Mouse (Mus musculus) forebrain, embryonic 11.5 days (tissue): Measurements from ENCODE around the gene Rabepk. TPM values are rescaled to one million over a fixed set of nuclear protein-coding genes. Genes with fewer than 3 reads are reported as not detected.
A peak's percentile ranks its signal among the peaks of the same experiment; 100 is the strongest.
"Not testable (repeated sequence)": the region's sequence is repeated elsewhere in the genome, so short reads cannot be mapped to it uniquely, and the experiment has no call there.

Experiments used
- ATAC-seq: fragments of 200-750 bp; cut with Nextera tagmentation; replicated peaks from 2 replicates; pipeline ENCODE4 v1.8.0; 2017; ENCODE audit warnings: moderate TSS enrichment; ENCODE audit not compliant: low FRiP score
- DNase-seq: peaks from one replicate; pipeline ENCODE4 v3.0.0-alpha.2; 2017; ENCODE audit warnings: low spot score
- H3K27ac ChIP-seq: fragments of 300-500 bp; sonication (generic); 2 replicates; pipeline ENCODE4 v1.5.1; 2014; ENCODE audit warnings: low read depth, low read length
- H3K27me3 ChIP-seq: fragments of 300-500 bp; sonication (generic); 2 replicates; pipeline ENCODE4 v1.6.1; 2014; ENCODE audit warnings: mild to moderate bottlenecking, low read length, mixed read lengths; ENCODE audit not compliant: control insufficient read depth, insufficient read depth
- H3K36me3 ChIP-seq: fragments of 300-500 bp; sonication (generic); 2 replicates; pipeline ENCODE4 v1.6.1; 2014; ENCODE audit warnings: mild to moderate bottlenecking, low read length, moderate library complexity, mixed read lengths; ENCODE audit not compliant: control insufficient read depth, insufficient read depth
- H3K4me1 ChIP-seq: fragments of 300-500 bp; sonication (generic); replicated peaks from 2 replicates; pipeline ENCODE4 v1.6.1; 2014; ENCODE audit warnings: low read length, mixed read lengths; ENCODE audit not compliant: control insufficient read depth, insufficient read depth
- H3K4me2 ChIP-seq: fragments of 300-500 bp; sonication (generic); 2 replicates; pipeline ENCODE4 v1.6.1; 2014; ENCODE audit warnings: low read depth, mild to moderate bottlenecking, low read length, moderate library complexity, mixed read lengths; ENCODE audit not compliant: severe bottlenecking
- H3K4me3 ChIP-seq: fragments of 300-500 bp; sonication (generic); 2 replicates; pipeline ENCODE4 v1.5.1; 2014; ENCODE audit warnings: low read depth, low read length
- H3K9ac ChIP-seq: fragments of 300-500 bp; sonication (generic); 2 replicates; pipeline ENCODE4 v1.6.1; 2014; ENCODE audit warnings: low read length
- H3K9me3 ChIP-seq: fragments of 300-500 bp; sonication (generic); 2 replicates; pipeline ENCODE4 v1.6.1; 2016; ENCODE audit warnings: low read length, mixed read lengths; ENCODE audit not compliant: control insufficient read depth
- WGBS: fragments of 180-500 bp; shearing (Covaris S2); extraction: QIAGEN DNeasy Blood & Tissue Kit; methylation state at CpG from one replicate; pipeline ENCODE4 v1.1.7; 2014; 5-methylcytosine and 5-hydroxymethylcytosine counted together
- polyA plus RNA-seq: library from polyadenylated mRNA; unstranded; fragments of >200 nt; fragmentation: Nextera tagmentation; extraction: Ambion mirVana; gene quantifications from 2 replicates; pipeline ENCODE4 v1.2.1, GENCODE M21; 2014

The Rabepk gene
- 29.9 and 33.7 TPM in 2 replicates for polyA plus RNA-seq

DNA sequence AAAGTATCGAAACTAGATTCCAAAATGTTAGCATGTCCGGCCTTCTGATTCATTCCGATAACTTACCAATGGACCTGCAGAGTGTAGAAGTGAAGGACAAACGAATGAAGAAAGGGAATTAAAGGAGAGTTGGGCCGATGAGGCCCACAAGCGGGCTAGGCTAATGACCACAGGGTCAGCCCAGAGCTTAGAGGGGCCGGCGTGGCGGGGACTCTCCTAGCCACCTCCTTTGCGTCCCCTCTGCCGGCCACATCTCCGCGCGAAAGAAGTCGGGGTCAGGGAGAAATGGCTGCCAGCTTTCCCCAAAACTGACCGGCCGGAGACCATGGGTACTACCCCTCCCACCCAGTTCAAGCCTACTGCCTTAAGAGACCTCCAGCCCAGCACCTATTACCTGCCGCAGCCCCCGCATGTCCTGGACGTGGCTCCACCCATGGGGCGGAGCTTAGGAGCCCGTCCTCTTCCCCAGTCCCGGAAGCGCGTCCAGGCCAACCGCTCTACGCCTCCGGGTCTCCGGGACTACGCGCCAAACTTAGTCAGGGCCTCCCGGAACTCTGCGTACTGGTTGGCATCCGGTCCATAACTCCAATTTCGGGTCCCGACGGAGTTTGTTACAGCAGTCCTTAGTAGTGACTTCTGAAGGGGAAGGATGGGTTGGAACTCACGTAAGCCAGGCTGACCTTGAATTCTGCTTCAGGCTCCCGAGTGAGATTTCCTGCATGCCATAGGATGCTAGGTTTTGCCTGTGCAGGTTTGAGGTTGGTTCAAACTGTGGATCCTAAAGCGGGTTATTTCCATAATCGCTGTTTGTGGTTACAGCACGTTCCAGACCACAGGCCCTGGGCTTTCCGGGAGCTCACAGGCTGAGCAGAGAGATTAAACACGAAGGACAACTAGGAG is at the start of gene Rabepk:
Rabepk (minus strand) TSS at position 556 of the 900 bp plus-strand sequence.
- no peaks in the 10 kb centered on the region for H3K27me3 ChIP-seq
- H3K36me3 ChIP-seq: no peaks in the 10 kb centered on the region; the same call in 1 of the 2 replicates
- no peaks in the 10 kb centered on the region for H3K9me3 ChIP-seq
- peaks cover 6% of the 10 kb centered on the region; the same call in 1 of the 2 replicates for H3K4me1 ChIP-seq
- H3K27ac ChIP-seq: 0 out of 2 replicates have a peak within 1 kb of the TSS, but pooled peaks have one; percentile 4
- peak within 1 kb of the TSS; percentile 73 for H3K4me2 ChIP-seq
- DNase-seq (peak; percentile 86), ATAC-seq (peak; percentile 70)
- H3K4me3 ChIP-seq: peak within 1 kb of the TSS; percentile 62
- 5% methylated on average over 44 of the region's 44 CpGs for WGBS
- H3K9ac ChIP-seq: peak within 1 kb of the TSS; percentile 63

DNA sequence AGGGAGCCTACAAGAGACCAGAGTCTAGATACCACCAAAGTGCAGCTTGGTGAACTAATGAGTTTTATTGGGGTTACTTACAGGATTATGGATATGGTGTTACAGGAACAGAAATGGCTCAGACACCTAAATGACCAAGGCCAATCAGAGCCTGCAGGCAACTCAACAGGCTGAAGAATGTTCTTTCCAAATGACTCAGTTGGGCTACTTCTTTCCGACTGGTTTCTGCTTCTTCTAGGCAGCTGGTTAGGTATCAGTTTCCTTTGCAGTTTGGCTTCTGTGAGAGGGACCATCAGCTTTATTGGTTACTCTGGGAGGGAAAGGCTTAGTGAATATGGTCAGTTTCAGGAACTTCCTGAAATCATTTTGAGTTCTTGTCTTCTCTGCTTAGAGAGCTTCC is 48.0 kb upstream of the Rabepk start:
- Histone ChIP-seq H3K9me3 (no peaks in the 10 kb centered on the region), H3K27ac (no peak overlapping the region), H3K27me3 (no peaks in the 10 kb centered on the region), H3K36me3 (peaks cover 3% of the 10 kb centered on the region; the same call in 1 of the 2 replicates), H3K4me3 (no peak overlapping the region), H3K9ac (no peak overlapping the region), H3K4me1 (no peaks in the 10 kb centered on the region), H3K4me2 (no peak overlapping the region)
- ATAC-seq (no peak), DNase-seq (no peak)
- 94% methylated on average over 1 of the region's 1 CpGs for WGBS

DNA sequence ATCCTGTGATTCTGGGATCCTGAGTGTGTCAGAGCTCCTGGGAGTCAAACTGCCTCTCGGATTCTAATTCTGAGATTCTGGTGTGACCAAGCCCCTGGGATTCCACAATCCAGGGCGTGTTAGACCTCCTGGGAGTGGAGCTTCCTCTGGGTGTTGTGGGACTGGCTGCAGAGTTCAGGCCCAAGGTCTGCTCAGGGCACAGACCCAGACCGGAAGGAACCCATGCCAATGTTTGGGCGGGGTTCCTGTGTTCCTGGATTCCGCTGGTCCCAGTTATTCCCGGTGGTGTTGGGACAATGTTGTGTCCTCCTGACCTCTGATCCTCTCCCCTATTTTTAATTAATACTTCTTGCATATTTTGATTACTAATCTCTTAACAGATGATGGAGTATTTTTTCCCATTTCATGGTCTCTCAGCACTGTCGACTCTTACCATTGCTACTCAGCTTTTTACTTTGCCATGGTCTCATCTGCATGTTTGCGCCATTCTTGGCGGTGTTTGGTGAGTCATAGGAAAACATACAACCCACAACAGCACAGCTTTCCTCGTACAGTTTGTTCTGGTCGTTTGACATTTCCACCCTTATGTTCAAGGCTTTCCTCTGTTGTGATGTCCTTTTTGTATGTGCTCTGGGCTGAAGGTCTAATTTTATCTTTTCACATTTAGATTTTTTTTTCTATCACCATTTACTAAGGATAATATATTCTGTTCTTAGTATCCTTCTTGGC is 43.7 kb upstream of the Rabepk start:
- ATAC-seq (no peak), DNase-seq (no peak)
- Histone ChIP-seq H3K36me3 (no peaks in the 10 kb centered on the region), H3K4me2 (no peak overlapping the region), H3K4me1 (no peaks in the 10 kb centered on the region), H3K27me3 (no peaks in the 10 kb centered on the region), H3K27ac (no peak overlapping the region), H3K4me3 (no peak overlapping the region), H3K9ac (no peak overlapping the region), H3K9me3 (no peaks in the 10 kb centered on the region)
- WGBS: 87% methylated on average over 11 of the region's 11 CpGs

DNA sequence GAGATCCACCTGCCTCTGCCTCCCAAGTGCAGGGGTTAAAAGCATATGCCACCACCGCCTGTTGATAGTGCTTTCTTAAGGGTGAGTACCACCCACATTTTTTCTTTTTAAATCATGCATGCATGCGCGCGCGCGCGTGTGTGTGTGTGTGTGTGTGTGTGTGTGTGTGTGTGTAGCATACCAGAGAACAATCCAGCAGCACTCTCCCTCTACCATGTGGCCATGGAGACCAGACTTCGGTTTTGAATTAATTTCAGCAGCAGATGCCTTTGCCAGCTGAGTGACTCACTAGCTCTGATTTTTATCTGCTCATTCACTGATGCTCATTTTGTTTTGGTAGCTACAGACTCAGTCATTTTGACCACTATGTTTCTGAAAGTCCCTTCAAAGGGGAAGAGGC is 42.0 kb upstream of the Rabepk start:
- Histone ChIP-seq H3K27me3 (no peaks in the 10 kb centered on the region), H3K9ac (no peak overlapping the region), H3K36me3 (no peaks in the 10 kb centered on the region), H3K4me3 (no peak overlapping the region), H3K4me2 (no peak overlapping the region), H3K9me3 (no peaks in the 10 kb centered on the region), H3K4me1 (no peaks in the 10 kb centered on the region), H3K27ac (no peak overlapping the region)
- WGBS: 89% methylated on average over 8 of the region's 8 CpGs
- ATAC-seq: no peak
- no peak for DNase-seq

DNA sequence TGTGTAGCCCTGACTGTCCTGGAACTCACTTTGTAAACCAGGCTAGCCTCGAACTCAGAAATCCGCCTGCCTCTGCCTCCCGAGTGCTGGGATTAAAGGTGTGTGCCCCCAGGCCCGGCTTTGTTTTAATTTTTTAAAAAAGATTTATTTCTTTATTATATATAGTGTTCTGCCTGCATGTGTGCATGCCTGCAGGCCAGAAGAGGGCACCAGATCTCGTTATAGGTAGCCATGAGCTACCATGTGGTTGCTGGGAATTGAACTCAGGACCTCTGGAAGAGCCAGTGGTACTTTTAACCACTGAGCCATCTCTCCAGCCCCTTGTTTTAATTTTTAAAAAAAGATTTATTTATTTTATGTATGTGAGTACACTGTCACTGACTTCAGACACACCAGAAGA is 40.4 kb upstream of the Rabepk start:
- H3K4me1 ChIP-seq, H3K36me3 ChIP-seq, H3K9me3 ChIP-seq, H3K27me3 ChIP-seq, H3K9ac ChIP-seq, ATAC-seq, H3K4me3 ChIP-seq, DNase-seq, H3K27ac ChIP-seq, H3K4me2 ChIP-seq: not testable (repeated sequence)
- 86% methylated on average over 5 of the region's 5 CpGs for WGBS

DNA sequence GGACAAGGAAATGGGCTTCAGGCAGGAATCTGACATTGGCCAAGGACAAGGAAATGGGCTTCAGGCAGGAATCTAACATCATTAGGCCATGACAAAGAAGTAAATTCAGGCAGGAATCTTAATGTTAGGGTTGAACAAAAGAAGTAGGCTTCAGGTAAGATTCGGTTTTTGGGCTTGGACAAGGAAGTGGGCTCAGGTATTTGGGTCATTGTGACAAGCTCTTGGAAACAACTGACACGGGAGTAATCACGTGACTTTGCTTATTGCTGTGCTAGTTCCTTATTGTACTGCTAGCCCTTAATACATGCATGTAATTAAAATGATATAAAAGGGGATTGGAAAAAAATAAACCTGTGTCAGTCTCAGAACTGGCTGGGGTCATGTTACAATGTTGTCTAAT is 36.0 kb upstream of the Rabepk start:
- DNase-seq (no peak), ATAC-seq (no peak)
- 79% methylated on average over 3 of the region's 3 CpGs for WGBS
- Histone ChIP-seq H3K4me3 (no peak overlapping the region), H3K4me1 (no peaks in the 10 kb centered on the region), H3K36me3 (no peaks in the 10 kb centered on the region), H3K9me3 (no peaks in the 10 kb centered on the region), H3K9ac (no peak overlapping the region), H3K4me2 (no peak overlapping the region), H3K27ac (no peak overlapping the region), H3K27me3 (no peaks in the 10 kb centered on the region)

DNA sequence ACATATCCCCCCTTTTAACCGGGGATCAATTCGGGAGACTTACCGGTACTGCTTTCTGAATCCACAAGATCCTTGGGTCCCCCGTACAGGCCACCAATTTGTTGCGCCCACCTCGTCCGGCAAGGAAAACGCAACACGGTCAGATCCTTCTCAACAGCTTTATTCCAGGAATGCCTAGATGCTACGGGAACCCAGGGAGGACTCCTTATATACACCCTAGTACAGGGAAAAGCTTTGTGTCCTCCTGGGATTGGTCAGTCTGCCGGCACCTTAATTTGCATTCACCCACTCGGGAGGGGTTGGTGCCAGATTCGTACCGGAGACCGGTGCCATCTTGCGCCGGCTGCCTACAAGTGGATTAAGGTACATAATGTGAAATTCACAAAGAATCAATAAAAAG is 33.9 kb upstream of the Rabepk start:
- H3K27me3 ChIP-seq: no peaks in the 10 kb centered on the region
- H3K4me1 ChIP-seq: no peaks in the 10 kb centered on the region
- no peak overlapping the region for H3K27ac ChIP-seq
- DNase-seq (no peak), ATAC-seq (no peak)
- WGBS: 89% methylated on average over 17 of the region's 17 CpGs
- H3K9me3 ChIP-seq: no peaks in the 10 kb centered on the region
- no peak overlapping the region for H3K4me3 ChIP-seq
- H3K4me2 ChIP-seq: no peak overlapping the region
- H3K9ac ChIP-seq: no peak overlapping the region
- no peaks in the 10 kb centered on the region for H3K36me3 ChIP-seq

DNA sequence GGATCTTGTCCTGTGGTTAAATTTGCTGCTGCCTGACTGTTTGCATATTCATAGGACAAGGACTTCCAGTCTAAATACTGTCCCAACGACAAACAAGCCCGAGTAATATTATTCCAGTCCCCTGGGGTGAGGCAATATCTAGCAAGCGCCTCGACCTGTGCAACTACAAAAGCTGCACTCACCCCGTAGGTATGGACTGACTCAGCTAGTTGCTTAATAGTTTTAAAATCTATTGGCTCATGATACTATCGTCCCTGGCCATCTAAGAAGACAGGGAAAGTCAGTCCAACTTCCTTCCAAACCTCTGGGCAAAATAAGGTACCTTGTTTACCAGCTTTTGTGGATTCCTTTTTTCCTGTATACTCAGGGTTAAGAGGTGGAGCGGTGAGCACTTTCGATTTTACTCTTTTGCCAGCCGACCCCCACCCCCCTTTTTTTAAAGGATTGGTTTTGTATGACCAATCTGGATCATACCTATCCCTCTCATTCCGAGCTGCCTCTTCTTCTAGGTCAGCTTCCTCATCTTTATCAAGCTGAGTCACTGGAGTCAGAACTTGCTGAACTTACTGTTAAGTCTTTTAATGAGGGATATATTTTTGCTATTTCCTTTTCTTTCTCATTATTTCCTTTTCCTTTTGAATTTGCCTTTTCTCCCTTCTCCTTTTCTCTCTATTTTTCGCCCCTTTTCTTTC is 33.2 kb upstream of the Rabepk start, which contains the start of gene Gm34653:
Gm34653 (plus strand) TSS at position 242 of the 692 bp plus-strand sequence.
- WGBS: 75% methylated on average over 11 of the region's 11 CpGs
- not testable (repeated sequence) for H3K4me2 ChIP-seq

More for the DNA sequence above, 33.2 kb upstream of the Rabepk start, which contains the start of gene Gm34653:
- ATAC-seq, DNase-seq, H3K9ac ChIP-seq, H3K27me3 ChIP-seq, H3K9me3 ChIP-seq, H3K36me3 ChIP-seq, H3K4me1 ChIP-seq, H3K27ac ChIP-seq, H3K4me3 ChIP-seq: not testable (repeated sequence)
